In genomic region chr13:21169657-21170430, GRCm38 (mm10) we compare ENCODE assay signal across 8 mouse cellular contexts. TPM values are rescaled to one million over a fixed set of nuclear protein-coding genes. Genes with fewer than 3 reads are reported as not detected.
DNase-seq lines count a peak whose midpoint lies in the region; ATAC-seq and TF ChIP-seq lines count a peak whose summit lies in the region.

No protein-coding gene starts in this region.

- H3K79me2 ChIP-seq in MEL (ENCODE audit: control insufficient read depth, insufficient read depth, low read length, poor library complexity): no peaks in the 10 kb centered on the region

- H3K9me3 ChIP-seq in MEL (replicated peaks; ENCODE audit: insufficient read depth, low read length): no peaks in the 10 kb centered on the region
- no peaks in the 10 kb centered on the region for H3K9me3 ChIP-seq in forebrain, embryonic 15.5 days
- no peaks in the 10 kb centered on the region for H3K9me3 ChIP-seq in lung, embryonic 16.5 days (ENCODE audit: control insufficient read depth, low read length)

- peak overlapping the region; percentile 97 for H3K4me2 ChIP-seq in forebrain, embryonic 15.5 days (replicated peaks)
- peak overlapping the region; percentile 44 for H3K4me2 ChIP-seq in lung, embryonic 16.5 days (ENCODE audit: low read depth, low read length)

- TF ChIP-seq CTCF in MEL (IDR thresholded peaks at IDR 0.05 in 2 of 3, conservative IDR thresholded peaks at IDR 0.05 in 1 of 3; ENCODE audit: control insufficient read depth in 1 of 3, insufficient read depth in 1 of 3, low read depth in 2 of 3, low read length in 3 of 3, poor library complexity in 1 of 3, severe bottlenecking in 1 of 3): no peak
- TF ChIP-seq CTCF in layer of hippocampus, adult 2 months (conservative IDR thresholded peaks at IDR 0.05): no peak
- TF ChIP-seq CTCF in thymus, adult 2 months (IDR thresholded peaks at IDR 0.05; ENCODE audit: borderline replicate concordance, control insufficient read depth, extremely low read depth, insufficient read depth, low read length, poor library complexity): no peak

- under 1% methylated on average over 39 of the region's 39 CpGs for WGBS in forebrain, embryonic 15.5 days
- under 1% methylated on average over 39 of the region's 39 CpGs for WGBS in lung, embryonic 16.5 days
- WGBS in thymus, adult 2 months: 2% methylated on average over 39 of the region's 39 CpGs

- peak; percentile 95 for DNase-seq in MEL (ENCODE audit: low read depth, low spot score)
- peak; percentile 57 to 72 for DNase-seq in cerebellum, adult 18-20 months
- peak; percentile 59 for DNase-seq in heart, postnatal 25 days (ENCODE audit: low spot score)
- DNase-seq in layer of hippocampus, adult 2 months (ENCODE audit: low spot score in 2 of 2): peak; percentile 73 to 75
- peak; percentile 65 for DNase-seq in ovary, adult 18-20 months (ENCODE audit: low spot score)
- peak; percentile 76 for DNase-seq in thymus, adult 2 months

- TF ChIP-seq EP300 in MEL (IDR thresholded peaks at IDR 0.05; ENCODE audit: low read depth in 1 of 2, low read length in 2 of 2): no peak

- TF ChIP-seq POLR2A in MEL (IDR thresholded peaks at IDR 0.05; ENCODE audit: control insufficient read depth in 1 of 2, insufficient read depth in 1 of 2, low read depth in 1 of 2, low read length in 2 of 2, poor library complexity in 1 of 2): no peak
- TF ChIP-seq POLR2A in thymus, adult 2 months (IDR thresholded peaks at IDR 0.05; ENCODE audit: control insufficient read depth, extremely low read depth, insufficient read depth, low read length, poor library complexity): no peak

- peaks cover 0 to 13% of the 10 kb centered on the region in 2 experiments; a peak in 2 of 4 replicates for H3K36me3 ChIP-seq in MEL (ENCODE audit: control insufficient read depth in 1 of 2, insufficient read depth in 2 of 2, low read length in 2 of 2)
- H3K36me3 ChIP-seq in forebrain, embryonic 15.5 days: no peaks in the 10 kb centered on the region
- no peaks in the 10 kb centered on the region for H3K36me3 ChIP-seq in lung, embryonic 16.5 days (ENCODE audit: control insufficient read depth, insufficient read depth, low read length)
- H3K36me3 ChIP-seq in thymus, adult 2 months (ENCODE audit: control insufficient read depth, insufficient read depth, low read length): no peaks in the 10 kb centered on the region

- no peaks in the 10 kb centered on the region for H3K27me3 ChIP-seq in MEL (ENCODE audit: control insufficient read depth in 1 of 2, insufficient read depth in 2 of 2, low read length in 2 of 2)
- no peaks in the 10 kb centered on the region for H3K27me3 ChIP-seq in forebrain, embryonic 15.5 days
- no peaks in the 10 kb centered on the region for H3K27me3 ChIP-seq in lung, embryonic 16.5 days (ENCODE audit: control insufficient read depth, insufficient read depth, low read depth, low read length)
- no peaks in the 10 kb centered on the region for H3K27me3 ChIP-seq in thymus, adult 2 months (ENCODE audit: control insufficient read depth, insufficient read depth, low read length)

- TF ChIP-seq RAD21 in MEL (IDR thresholded peaks at IDR 0.05; ENCODE audit: low read depth, low read length): no peak

- H3K27ac ChIP-seq in MEL (ENCODE audit: control insufficient read depth, low read depth, low read length): peak overlapping the region; percentile 33; the same call in 1 of the 2 replicates
- H3K27ac ChIP-seq in forebrain, embryonic 15.5 days (replicated peaks): peak overlapping the region; percentile 80
- peak overlapping the region; percentile 43; the same call in 1 of the 2 replicates for H3K27ac ChIP-seq in layer of hippocampus, adult 2 months
- H3K27ac ChIP-seq in lung, embryonic 16.5 days (ENCODE audit: low read length): peak overlapping the region; percentile 62
- peak overlapping the region; percentile 51; the same call in 1 of the 2 replicates for H3K27ac ChIP-seq in thymus, adult 2 months (ENCODE audit: control insufficient read depth, insufficient read depth, low read length)

- H3K9ac ChIP-seq in MEL (ENCODE audit: control insufficient read depth, low read depth, low read length, poor library complexity, severe bottlenecking): peak overlapping the region; percentile 50
- peak overlapping the region; percentile 49 for H3K9ac ChIP-seq in forebrain, embryonic 15.5 days (replicated peaks)
- peak overlapping the region; percentile 38 for H3K9ac ChIP-seq in lung, embryonic 16.5 days (ENCODE audit: low read length)

- H3K4me1 ChIP-seq in MEL (ENCODE audit: control insufficient read depth in 1 of 2, insufficient read depth in 2 of 2, low read length in 2 of 2): peaks cover 0 to 7% of the 10 kb centered on the region in 2 experiments; a peak in 2 of 4 replicates
- H3K4me1 ChIP-seq in forebrain, embryonic 15.5 days: peaks cover 27% of the 10 kb centered on the region
- H3K4me1 ChIP-seq in lung, embryonic 16.5 days (replicated peaks; ENCODE audit: control insufficient read depth, insufficient read depth, low read length): peaks cover 10% of the 10 kb centered on the region; the same call in 1 of the 2 replicates
- peaks cover 7% of the 10 kb centered on the region for H3K4me1 ChIP-seq in thymus, adult 2 months (replicated peaks; ENCODE audit: control insufficient read depth, insufficient read depth, low read length)

- ATAC-seq in forebrain, embryonic 15.5 days (replicated peaks): peak; percentile 87
- ATAC-seq in lung, embryonic 16.5 days (ENCODE audit: low read depth): peak; percentile 78

- intact Hi-C loops in heart, postnatal 25 days (cut with DNase I): loop anchor here (5.0 to 10.0 kb wide), 6 partner anchors 62 to 852 kb away; partner anchors contain the start of gene Zfp184

- peak overlapping the region; percentile 74 to 76 for H3K4me3 ChIP-seq in MEL (ENCODE audit: control insufficient read depth in 1 of 2, insufficient read depth in 1 of 2, low read depth in 2 of 2, low read length in 2 of 2)
- H3K4me3 ChIP-seq in forebrain, embryonic 15.5 days: peak overlapping the region; percentile 66
- H3K4me3 ChIP-seq in layer of hippocampus, adult 2 months: peak overlapping the region; percentile 60
- peak overlapping the region; percentile 51 for H3K4me3 ChIP-seq in lung, embryonic 16.5 days (ENCODE audit: low read length)
- peak overlapping the region; percentile 45 for H3K4me3 ChIP-seq in thymus, adult 2 months (ENCODE audit: control insufficient read depth, insufficient read depth, low read length)

TF ChIP-seq in MEL, 35 proteins besides CTCF, POLR2A, EP300 and RAD21:
- no peak for TF ChIP-seq CHD2 (IDR thresholded peaks at IDR 0.05; ENCODE audit: low read length)
- TF ChIP-seq GABPA (IDR thresholded peaks at IDR 0.05; ENCODE audit: low read depth, low read length): no peak
- TF ChIP-seq CHD1 (IDR thresholded peaks at IDR 0.05; ENCODE audit: low read depth, low read length): no peak
- peak; percentile 32; the same call in 1 of the 2 replicates for TF ChIP-seq GATA1 (IDR thresholded peaks at IDR 0.05; ENCODE audit: low read depth, low read length)

RNA-seq across cellular contexts. Expression of gene Trim27, which starts 9.4 kb away (rescaled TPM):
- total RNA-seq in MEL (2012; rRNA removed): 257 and 258 TPM in 2 replicates
- 100 to 1,000 TPM; 311 to 339 TPM for polyA plus RNA-seq in MEL (2012; ENCODE audit: insufficient read depth in 1 of 2, insufficient read length in 2 of 2, low read depth in 1 of 2, low replicate concordance in 2 of 2, missing spikeins in 1 of 2)
- polyA plus RNA-seq in forebrain, embryonic 15.5 days (2015; fragmentation: Nextera tagmentation; extraction: Ambion mirVana): 98.8 and 101 TPM in 2 replicates
- 10 to 100 TPM; 18.8 to 19.0 TPM for total RNA-seq in heart, postnatal 25 days (2021)
- 10 to 100 TPM; 38.7 to 39.9 TPM for total RNA-seq in layer of hippocampus, adult 2 months (2021)
- 105 and 108 TPM in 2 replicates for polyA plus RNA-seq in lung, embryonic 16.5 days (2015; fragmentation: Nextera tagmentation; extraction: Ambion mirVana)
- 131 and 200 TPM in 2 replicates for polyA plus RNA-seq in thymus, adult 2 months (2012; rRNA removed)

RNA-seq across cellular contexts. Expression of gene Olfr1368, which starts 24.2 kb away (rescaled TPM):
- total RNA-seq in MEL (2012; rRNA removed): not detected in 2 replicates
- polyA plus RNA-seq in MEL (2012; ENCODE audit: insufficient read depth in 1 of 2, insufficient read length in 2 of 2, low read depth in 1 of 2, low replicate concordance in 2 of 2, missing spikeins in 1 of 2): not detected
- polyA plus RNA-seq in forebrain, embryonic 15.5 days (2015; fragmentation: Nextera tagmentation; extraction: Ambion mirVana): not detected in 2 replicates
- total RNA-seq in heart, postnatal 25 days (2021): not detected
- total RNA-seq in layer of hippocampus, adult 2 months (2021): not detected
- polyA plus RNA-seq in lung, embryonic 16.5 days (2015; fragmentation: Nextera tagmentation; extraction: Ambion mirVana): not detected in 2 replicates
- not detected in 2 replicates for polyA plus RNA-seq in thymus, adult 2 months (2012; rRNA removed)

RNA-seq across cellular contexts. Expression of gene Olfr263, which starts 40.4 kb away (rescaled TPM):
- total RNA-seq in MEL (2012; rRNA removed): not detected in 2 replicates
- polyA plus RNA-seq in MEL (2012; ENCODE audit: insufficient read depth in 1 of 2, insufficient read length in 2 of 2, low read depth in 1 of 2, low replicate concordance in 2 of 2, missing spikeins in 1 of 2): not detected
- polyA plus RNA-seq in forebrain, embryonic 15.5 days (2015; fragmentation: Nextera tagmentation; extraction: Ambion mirVana): not detected in 2 replicates
- not detected for total RNA-seq in heart, postnatal 25 days (2021)
- not detected for total RNA-seq in layer of hippocampus, adult 2 months (2021)
- not detected in 2 replicates for polyA plus RNA-seq in lung, embryonic 16.5 days (2015; fragmentation: Nextera tagmentation; extraction: Ambion mirVana)
- polyA plus RNA-seq in thymus, adult 2 months (2012; rRNA removed): not detected in 2 replicates

RNA-seq across cellular contexts. Expression of gene Olfr1369-ps1, which starts 58.6 kb away (rescaled TPM):
- total RNA-seq in MEL (2012; rRNA removed): not detected in 2 replicates
- polyA plus RNA-seq in MEL (2012; ENCODE audit: insufficient read depth in 1 of 2, insufficient read length in 2 of 2, low read depth in 1 of 2, low replicate concordance in 2 of 2, missing spikeins in 1 of 2): under 1 TPM in 1 of 2 experiments, not detected in 1; 0.74 TPM
- polyA plus RNA-seq in forebrain, embryonic 15.5 days (2015; fragmentation: Nextera tagmentation; extraction: Ambion mirVana): 0.06 TPM in 1 of 2 replicates, not detected in the other
- not detected for total RNA-seq in heart, postnatal 25 days (2021)
- total RNA-seq in layer of hippocampus, adult 2 months (2021): not detected
- polyA plus RNA-seq in lung, embryonic 16.5 days (2015; fragmentation: Nextera tagmentation; extraction: Ambion mirVana): not detected in 2 replicates
- polyA plus RNA-seq in thymus, adult 2 months (2012; rRNA removed): not detected in 2 replicates

Comparison
In these comparisons a context has a peak if more than half of its experiments do, and no peak if none do; other contexts are left out.
1. Peak in every context shown above with its lines: DNase-seq, ATAC-seq, H3K4me3 ChIP-seq and H3K27ac ChIP-seq.